Mouse (Mus musculus) yolk sac, embryonic 10.5 days (tissue): ENCODE measurements at regions not wholly inside any gene's neighbourhood (a gene's known extent, or its start where the extent isn't known, plus 50 kb on each side); places are given as distances from the start of the nearest gene placed in this dataset.

Experiments
- DNase-seq: peaks from one replicate; pipeline ENCODE4 v3.0.0-alpha.2; 2017; ENCODE audit warnings: low spot score

- no peak for DNase-seq
These were observed 71.4 kb upstream of the Adgrl4 start for GRCm38 (mm10) chr3:151366302-151366701.

GRCm38 (mm10) chr3:151366707-151367306 is 70.9 kb upstream of the Adgrl4 start:
- DNase-seq: no peak

GRCm38 (mm10) chr3:151383326-151384019 is 54.2 kb upstream of the Adgrl4 start:
- DNase-seq: no peak

- no peak for DNase-seq
These were observed 52.8 kb upstream of the Adgrl4 start for GRCm38 (mm10) chr3:151384850-151385249.

GRCm38 (mm10) chr3:151386103-151386502 is 51.6 kb upstream of the Adgrl4 start:
- no peak for DNase-seq
